Mouse (Mus musculus): ENCODE measurements around the gene Lrrfip2.

Lrrfip2 gene

GRCm38 (mm10) chr9:111166612-111167011 is 49.2 kb downstream of the Lrrfip2 start:
- no peak for DNase-seq (ENCODE audit: low spot score in 2 of 2)

- no peak for DNase-seq (ENCODE audit: low spot score in 2 of 2)
Observed at GRCm38 (mm10) chr9:111170430-111170829, 53.0 kb downstream of the Lrrfip2 start.

- DNase-seq (ENCODE audit: low spot score in 2 of 2): no peak
Observed at GRCm38 (mm10) chr9:111174071-111174470, 56.7 kb downstream of the Lrrfip2 start.

- no peak for DNase-seq (ENCODE audit: low spot score in 2 of 2)
Observed at GRCm38 (mm10) chr9:111178971-111179370, 61.6 kb downstream of the Lrrfip2 start.

- no peak for DNase-seq (ENCODE audit: low spot score in 2 of 2)
Observed at GRCm38 (mm10) chr9:111182176-111182575, 64.8 kb downstream of the Lrrfip2 start.

GRCm38 (mm10) chr9:111184929-111185328 is 67.5 kb downstream of the Lrrfip2 start:
- DNase-seq (ENCODE audit: low spot score in 2 of 2): no peak

- no peak for DNase-seq (ENCODE audit: low spot score in 2 of 2)
Observed at GRCm38 (mm10) chr9:111186861-111187260, 69.5 kb downstream of the Lrrfip2 start.

GRCm38 (mm10) chr9:111188731-111189130 is 71.3 kb downstream of the Lrrfip2 start:
- DNase-seq (ENCODE audit: low spot score in 2 of 2): no peak

- no peak for DNase-seq (ENCODE audit: low spot score in 2 of 2)
Observed at GRCm38 (mm10) chr9:111193211-111193610, 75.8 kb downstream of the Lrrfip2 start.

- no peak for DNase-seq (ENCODE audit: low spot score in 2 of 2)
Observed at GRCm38 (mm10) chr9:111197116-111197515, 79.7 kb downstream of the Lrrfip2 start.

GRCm38 (mm10) chr9:111197712-111198111 is 80.3 kb downstream of the Lrrfip2 start:
- no peak for DNase-seq (ENCODE audit: low spot score in 2 of 2)

GRCm38 (mm10) chr9:111198332-111198731 is 80.9 kb downstream of the Lrrfip2 start:
- no peak for DNase-seq (ENCODE audit: low spot score in 2 of 2)

GRCm38 (mm10) chr9:111200208-111200607 is 82.8 kb downstream of the Lrrfip2 start:
- DNase-seq (ENCODE audit: low spot score in 2 of 2): no peak

GRCm38 (mm10) chr9:111204601-111205375 is 87.4 kb downstream of the Lrrfip2 start:
- DNase-seq (ENCODE audit: low spot score in 2 of 2): peak in 1 of 2 experiments; percentile 14

GRCm38 (mm10) chr9:111207683-111208082 is 90.3 kb downstream of the Lrrfip2 start:
- DNase-seq (ENCODE audit: low spot score in 2 of 2): no peak

GRCm38 (mm10) chr9:111208185-111208584 is 90.8 kb downstream of the Lrrfip2 start:
- DNase-seq (ENCODE audit: low spot score in 2 of 2): no peak

- no peak for DNase-seq (ENCODE audit: low spot score in 2 of 2)
Observed at GRCm38 (mm10) chr9:111209158-111209699, 91.8 kb downstream of the Lrrfip2 start.

GRCm38 (mm10) chr9:111210412-111210811 is 93.0 kb downstream of the Lrrfip2 start:
- no peak for DNase-seq (ENCODE audit: low spot score in 2 of 2)

- DNase-seq (ENCODE audit: low spot score in 2 of 2): no peak
Observed at GRCm38 (mm10) chr9:111211122-111212041, 94.0 kb downstream of the Lrrfip2 start.

- no peak for DNase-seq (ENCODE audit: low spot score in 2 of 2)
Observed at GRCm38 (mm10) chr9:111213501-111213900, 96.1 kb downstream of the Lrrfip2 start.

- DNase-seq (ENCODE audit: low spot score in 2 of 2): no peak
Observed at GRCm38 (mm10) chr9:111216424-111216823, 99.0 kb downstream of the Lrrfip2 start.

GRCm38 (mm10) chr9:111220551-111221080 is 103.2 kb downstream of the Lrrfip2 start:
- DNase-seq (ENCODE audit: low spot score in 2 of 2): no peak

Data from frontal cortex, postnatal 14 days (tissue).